Mouse (Mus musculus) liver, embryonic 15.5 days (tissue): ENCODE results near the gene Dcpp1. TPM values are rescaled to one million over a fixed set of nuclear protein-coding genes. Genes with fewer than 3 reads are reported as not detected.
"Not testable (repeated sequence)": the region's sequence is repeated elsewhere in the genome, so short reads cannot be mapped to it uniquely, and the experiment has no call there.

Source experiments
- ATAC-seq: fragments of 200-750 bp; cut with Nextera tagmentation; 2 replicates; pipeline ENCODE4 v1.8.0; 2017; ENCODE audit warnings: moderate number of reproducible peaks, mild to moderate bottlenecking, moderate library complexity; ENCODE audit not compliant: insufficient read depth
- H3K27ac ChIP-seq: fragments of 300-500 bp; sonication (generic); replicated peaks from 2 replicates; pipeline ENCODE4 v1.5.1; 2015; ENCODE audit warnings: mild to moderate bottlenecking, inconsistent platforms
- H3K27me3 ChIP-seq: fragments of 300-500 bp; sonication (generic); 2 replicates; pipeline ENCODE4 v1.6.1; 2015; ENCODE audit warnings: mild to moderate bottlenecking, inconsistent platforms
- H3K36me3 ChIP-seq: fragments of 300-500 bp; sonication (generic); replicated peaks from 2 replicates; pipeline ENCODE4 v1.6.1; 2015; ENCODE audit warnings: moderate library complexity, mild to moderate bottlenecking, inconsistent platforms
- H3K4me1 ChIP-seq: fragments of 300-500 bp; sonication (generic); replicated peaks from 2 replicates; pipeline ENCODE4 v1.6.1; 2015; ENCODE audit warnings: inconsistent platforms
- H3K4me2 ChIP-seq: fragments of 300-500 bp; sonication (generic); 2 replicates; pipeline ENCODE4 v1.6.1; 2015; ENCODE audit warnings: moderate library complexity, mild to moderate bottlenecking, inconsistent platforms
- H3K4me3 ChIP-seq: fragments of 300-500 bp; sonication (generic); replicated peaks from 2 replicates; pipeline ENCODE4 v1.5.1; 2015; ENCODE audit warnings: mild to moderate bottlenecking, inconsistent platforms
- H3K9ac ChIP-seq: fragments of 300-500 bp; sonication (generic); 2 replicates; pipeline ENCODE4 v1.6.1; 2015; ENCODE audit warnings: moderate library complexity, mild to moderate bottlenecking, inconsistent platforms
- H3K9me3 ChIP-seq: fragments of 300-500 bp; sonication (generic); replicated peaks from 2 replicates; pipeline ENCODE4 v1.6.1; 2016; ENCODE audit warnings: inconsistent platforms
- WGBS: fragments of 180-500 bp; shearing (Covaris S2); methylation state at CpG from one replicate; pipeline ENCODE4 v1.1.7; 2015; ENCODE audit warnings: mixed read lengths; ENCODE audit not compliant: insufficient replicate concordance; 5-methylcytosine and 5-hydroxymethylcytosine counted together
- polyA plus RNA-seq: library from polyadenylated mRNA; unstranded; fragments of >200 nt; fragmentation: Nextera tagmentation; extraction: Ambion mirVana; gene quantifications from 2 replicates; pipeline ENCODE4 v1.2.1, GENCODE M21; 2015

Dcpp1 gene
- polyA plus RNA-seq, 1 experiment from 2014 or later: not detected

- ATAC-seq: no peak
- Histone ChIP-seq H3K9me3 (no peaks in the 10 kb centered on the region), H3K4me2 (no peak overlapping the region), H3K4me3 (no peak overlapping the region), H3K9ac (no peak overlapping the region), H3K27me3 (no peaks in the 10 kb centered on the region; the same call in 1 of the 2 replicates), H3K27ac (no peak overlapping the region), H3K36me3 (no peaks in the 10 kb centered on the region), H3K4me1 (no peaks in the 10 kb centered on the region)
- 66% methylated on average over 6 of the region's 6 CpGs for WGBS
Measured at GRCm38 (mm10) chr17:23857193-23857592, 23.5 kb upstream of the Dcpp1 start.

DNA sequence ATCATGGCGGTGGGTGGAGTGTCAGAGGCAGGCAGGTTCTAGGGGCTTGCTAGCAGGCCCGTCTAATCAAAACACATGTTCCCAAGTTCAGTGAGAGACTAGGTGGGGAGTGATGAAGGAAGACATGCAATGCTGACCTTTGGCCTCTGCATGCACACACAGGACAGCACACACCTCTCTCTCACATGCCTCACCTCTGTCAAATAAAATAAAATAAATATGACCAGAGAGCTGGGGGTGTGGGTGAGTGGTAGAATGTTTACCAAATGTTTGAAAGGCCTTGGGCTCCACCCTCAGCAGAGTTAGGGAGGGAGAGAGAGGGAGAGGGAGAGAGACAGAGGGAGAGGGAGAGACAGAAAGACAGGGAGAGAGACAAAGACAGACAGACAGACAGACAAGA is 22.8 kb upstream of the Dcpp1 start:
- Histone ChIP-seq H3K4me2 (no peak overlapping the region), H3K4me1 (no peaks in the 10 kb centered on the region), H3K27ac (no peak overlapping the region), H3K9me3 (no peaks in the 10 kb centered on the region), H3K9ac (no peak overlapping the region), H3K36me3 (no peaks in the 10 kb centered on the region), H3K4me3 (no peak overlapping the region), H3K27me3 (no peaks in the 10 kb centered on the region; the same call in 1 of the 2 replicates)
- no peak for ATAC-seq
- 68% methylated on average over 2 of the region's 2 CpGs for WGBS

DNA sequence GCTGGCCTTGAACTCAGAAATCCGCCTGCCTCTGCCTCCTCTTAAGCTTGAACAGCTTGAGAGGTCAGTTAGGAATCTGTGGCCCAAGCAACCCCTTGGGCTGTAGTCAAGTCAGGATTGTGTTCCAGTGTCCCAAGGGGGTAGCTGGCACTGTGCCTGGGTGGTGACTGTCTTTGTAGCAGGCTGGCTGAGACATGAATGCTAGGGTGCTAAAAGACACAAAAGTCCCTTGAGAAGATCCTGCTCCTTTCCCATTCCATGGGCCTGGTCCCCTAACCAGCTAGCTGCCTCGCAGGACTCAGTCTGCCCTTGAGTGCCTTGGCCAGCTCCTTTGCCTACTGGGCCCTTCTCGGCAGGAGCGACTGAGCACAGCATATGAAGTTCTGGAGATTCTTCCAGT is 17.8 kb upstream of the Dcpp1 start:
- WGBS: 59% methylated on average over 4 of the region's 4 CpGs
- H3K4me2 ChIP-seq: no peak overlapping the region
- ATAC-seq: no peak
- no peak overlapping the region for H3K27ac ChIP-seq
- H3K36me3 ChIP-seq: no peaks in the 10 kb centered on the region
- no peaks in the 10 kb centered on the region; the same call in 1 of the 2 replicates for H3K27me3 ChIP-seq
- no peak overlapping the region for H3K4me3 ChIP-seq
- no peaks in the 10 kb centered on the region for H3K4me1 ChIP-seq
- no peaks in the 10 kb centered on the region for H3K9me3 ChIP-seq
- H3K9ac ChIP-seq: no peak overlapping the region

DNA sequence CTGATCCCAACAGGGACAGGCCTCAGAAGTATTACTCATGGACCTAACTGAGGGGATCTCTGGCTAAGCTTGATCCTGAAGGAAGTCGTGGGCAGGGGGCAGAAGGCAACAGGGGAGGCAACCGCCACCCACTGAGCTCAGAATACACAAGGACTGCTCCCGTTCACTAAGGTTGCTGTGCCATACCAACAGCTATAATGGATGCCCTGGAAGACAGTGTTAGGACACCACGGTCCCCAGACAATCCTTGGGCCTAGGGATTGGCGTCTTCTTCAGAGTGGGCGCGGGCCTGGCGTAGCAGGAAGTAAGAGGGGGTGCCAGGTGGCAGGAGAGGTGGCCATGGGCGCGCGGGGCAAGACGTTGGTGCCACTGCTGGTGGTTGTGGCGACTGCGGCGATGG is 12.9 kb upstream of the Dcpp1 start, which contains the start of gene Prss21:
TSS of gene Prss21 (plus strand) at position 301 of the 400 bp plus-strand sequence.
- Histone ChIP-seq H3K9ac (no peak within 1 kb of the TSS), H3K36me3 (no peaks in the 10 kb centered on the region), H3K27ac (no peak within 1 kb of the TSS), H3K9me3 (no peaks in the 10 kb centered on the region), H3K4me1 (no peaks in the 10 kb centered on the region), H3K27me3 (no peaks in the 10 kb centered on the region), H3K4me3 (no peak within 1 kb of the TSS), H3K4me2 (no peak within 1 kb of the TSS)
- WGBS: 73% methylated on average over 15 of the region's 15 CpGs
- no peak for ATAC-seq

DNA sequence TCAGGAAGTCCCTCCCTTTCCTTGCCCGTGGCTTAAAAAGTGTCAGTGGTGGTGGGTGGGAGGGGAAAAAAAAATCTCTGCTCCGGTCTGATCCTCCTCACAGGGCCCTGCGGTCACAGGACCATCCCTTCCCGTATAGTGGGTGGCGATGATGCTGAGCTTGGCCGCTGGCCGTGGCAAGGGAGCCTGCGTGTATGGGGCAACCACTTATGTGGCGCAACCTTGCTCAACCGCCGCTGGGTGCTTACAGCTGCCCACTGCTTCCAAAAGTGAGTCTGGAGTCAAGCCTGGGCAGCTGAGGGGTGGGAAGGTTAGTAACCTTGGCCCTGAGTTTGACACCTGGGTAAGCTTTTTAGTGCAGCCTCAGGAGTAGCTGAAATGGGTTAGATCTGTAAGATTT is 12.2 kb upstream of the Dcpp1 start:
- no peak for ATAC-seq
- Histone ChIP-seq H3K4me3 (no peak overlapping the region), H3K27me3 (no peaks in the 10 kb centered on the region), H3K9me3 (no peaks in the 10 kb centered on the region), H3K9ac (no peak overlapping the region), H3K27ac (no peak overlapping the region), H3K4me1 (no peaks in the 10 kb centered on the region), H3K4me2 (no peak overlapping the region), H3K36me3 (no peaks in the 10 kb centered on the region)
- WGBS: 74% methylated on average over 11 of the region's 11 CpGs

DNA sequence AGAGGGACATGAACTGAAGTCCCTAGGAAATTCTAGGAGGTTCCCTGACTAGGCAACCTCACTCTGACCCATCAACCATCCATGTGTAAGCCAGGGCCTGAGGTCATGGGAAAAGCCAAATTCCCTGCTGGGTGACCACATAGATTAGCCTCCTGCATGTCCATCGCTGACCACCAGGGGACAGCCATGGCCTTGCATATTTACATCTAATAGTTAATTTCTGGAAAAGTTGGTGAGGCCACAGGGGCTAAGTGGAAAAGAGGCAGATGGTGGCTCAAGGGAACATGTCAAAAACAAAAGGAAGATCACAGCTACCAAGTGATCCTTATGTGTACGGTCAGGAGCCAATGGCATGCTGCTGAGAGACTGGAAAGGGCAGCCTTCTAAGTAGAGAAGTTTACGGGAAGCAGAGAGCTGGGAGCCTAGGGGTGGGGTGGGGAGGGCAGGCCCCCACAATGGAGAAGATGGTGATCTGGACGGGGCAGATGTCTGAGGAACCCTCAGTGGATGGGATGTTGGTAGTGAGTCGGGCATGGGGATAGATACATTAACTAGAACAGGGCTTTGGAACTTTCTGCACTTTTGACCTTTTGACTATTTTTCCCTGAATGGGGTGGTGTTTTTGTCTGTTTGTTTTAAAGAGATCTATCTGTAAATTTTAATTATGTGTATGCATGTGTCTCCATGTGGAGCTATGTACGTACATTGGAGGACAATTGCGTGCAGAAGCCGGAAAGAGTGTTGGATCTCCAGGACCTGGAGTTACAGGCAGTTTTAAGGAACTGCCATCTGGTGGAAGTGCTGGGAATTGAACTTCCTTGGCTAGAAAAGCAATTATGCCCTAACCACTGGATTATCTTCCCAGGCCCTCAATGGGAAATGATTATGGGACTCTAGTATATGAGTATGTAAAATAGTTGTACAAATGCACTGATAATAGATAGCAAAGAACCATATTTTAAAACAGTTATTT is 6.5 kb upstream of the Dcpp1 start:
- Histone ChIP-seq H3K27me3 (no peaks in the 10 kb centered on the region), H3K9me3 (no peaks in the 10 kb centered on the region), H3K27ac (no peak overlapping the region), H3K4me3 (no peak overlapping the region), H3K36me3 (no peaks in the 10 kb centered on the region), H3K4me1 (no peaks in the 10 kb centered on the region), H3K4me2 (no peak overlapping the region), H3K9ac (no peak overlapping the region)
- 38% methylated on average over 8 of the region's 8 CpGs for WGBS
- ATAC-seq: no peak

DNA sequence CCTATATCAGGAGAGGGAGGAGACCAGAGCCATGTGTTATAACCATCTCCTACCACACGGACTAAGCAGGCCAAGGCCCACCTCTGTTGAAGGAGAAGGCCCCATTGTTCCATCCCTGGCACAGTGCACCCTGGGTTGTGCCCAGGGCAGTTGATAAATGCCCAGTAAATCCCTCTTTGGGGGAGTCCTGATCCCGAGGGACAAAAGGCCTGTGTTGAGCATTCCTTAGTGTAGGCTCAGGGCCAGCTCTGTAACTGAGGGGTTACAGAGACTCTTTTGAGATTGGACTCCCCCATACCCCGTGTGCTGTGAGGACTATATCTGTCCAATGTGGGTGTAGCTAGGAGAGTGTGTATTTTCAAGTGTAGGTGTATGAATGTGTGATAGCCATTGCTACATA is 3.9 kb upstream of the Dcpp1 start:
- H3K36me3 ChIP-seq: no peaks in the 10 kb centered on the region
- H3K9me3 ChIP-seq: no peaks in the 10 kb centered on the region
- no peak for ATAC-seq
- no peak overlapping the region for H3K4me2 ChIP-seq
- H3K4me3 ChIP-seq: no peak overlapping the region
- H3K9ac ChIP-seq: no peak overlapping the region
- 37% methylated on average over 3 of the region's 3 CpGs for WGBS
- no peaks in the 10 kb centered on the region for H3K4me1 ChIP-seq
- H3K27ac ChIP-seq: no peak overlapping the region
- H3K27me3 ChIP-seq: no peaks in the 10 kb centered on the region

GRCm38 (mm10) chr17:23877166-23877565 is 3.5 kb upstream of the Dcpp1 start:
- ATAC-seq: no peak
- Histone ChIP-seq H3K36me3 (no peaks in the 10 kb centered on the region), H3K27ac (no peak overlapping the region), H3K4me2 (no peak overlapping the region), H3K27me3 (no peaks in the 10 kb centered on the region), H3K9me3 (no peaks in the 10 kb centered on the region), H3K4me3 (no peak overlapping the region), H3K4me1 (no peaks in the 10 kb centered on the region), H3K9ac (no peak overlapping the region)
- 83% methylated on average over 2 of the region's 2 CpGs for WGBS

GRCm38 (mm10) chr17:23917158-23917557 is 36.5 kb downstream of the Dcpp1 start, which contains the start of gene Dcpp3:
TSS of gene Dcpp3 (plus strand) at chr17:23917458.
- H3K4me1 ChIP-seq, H3K4me2 ChIP-seq, H3K4me3 ChIP-seq, H3K9me3 ChIP-seq, H3K9ac ChIP-seq, H3K27me3 ChIP-seq, ATAC-seq, H3K27ac ChIP-seq, H3K36me3 ChIP-seq: not testable (repeated sequence)
- WGBS: 35% methylated on average over 4 of the region's 4 CpGs

DNA sequence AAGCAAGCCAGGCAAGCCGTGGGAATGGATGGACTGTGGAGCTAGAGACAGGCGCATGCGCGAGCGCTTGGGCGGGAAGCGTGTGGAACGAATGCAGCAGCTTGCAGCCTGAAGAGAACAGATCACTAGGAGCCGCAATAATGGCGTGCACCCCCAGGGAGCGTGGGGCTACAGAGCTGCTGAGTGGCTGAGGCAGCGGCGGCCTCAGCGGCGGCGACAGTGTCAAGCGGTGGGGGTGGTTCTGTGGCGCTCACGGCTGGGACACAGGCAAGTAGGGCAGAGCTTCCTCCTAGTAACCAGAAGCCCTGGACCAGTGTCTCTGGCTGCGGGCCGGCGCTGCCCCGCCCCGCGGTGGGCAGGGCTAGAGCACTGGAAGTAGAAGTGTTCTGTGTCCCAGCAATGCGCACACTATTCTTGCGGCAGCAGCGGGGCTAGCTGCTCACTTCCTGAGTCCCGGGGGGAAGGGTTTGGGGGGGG is 43.9 kb downstream of the Dcpp1 start:
- Histone ChIP-seq H3K4me1 (peaks cover 13% of the 10 kb centered on the region), H3K36me3 (no peaks in the 10 kb centered on the region), H3K9ac (peak overlapping the region; percentile 53), H3K27me3 (peaks cover 3% of the 10 kb centered on the region), H3K9me3 (no peaks in the 10 kb centered on the region), H3K4me2 (peak overlapping the region; percentile 86), H3K27ac (peak overlapping the region; percentile 56), H3K4me3 (peak overlapping the region; percentile 58)
- under 1% methylated on average over 29 of the region's 29 CpGs for WGBS
- peak; percentile 95 for ATAC-seq

DNA sequence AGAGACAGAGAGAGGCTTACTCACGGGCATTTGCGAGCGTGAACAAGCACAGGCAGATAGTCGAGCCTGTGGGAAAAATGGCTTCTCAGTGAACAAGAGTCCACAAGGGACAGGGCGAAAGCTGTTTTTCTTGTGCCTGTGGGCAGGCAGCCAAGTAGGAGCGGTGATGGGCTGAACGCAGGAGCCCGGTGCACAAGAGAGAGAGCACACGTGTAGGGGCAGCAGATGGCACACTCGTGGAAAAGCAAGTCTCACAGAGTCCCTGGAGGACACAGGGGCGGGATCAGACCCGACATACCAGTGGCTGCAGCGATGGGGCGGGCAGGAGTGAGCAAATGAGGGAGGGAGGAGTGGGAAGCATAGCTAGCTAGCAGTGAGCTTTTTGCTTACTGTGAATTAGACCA is 44.4 kb downstream of the Dcpp1 start:
- H3K27ac ChIP-seq: peak overlapping the region; percentile 56
- H3K4me1 ChIP-seq: peaks cover 13% of the 10 kb centered on the region
- H3K36me3 ChIP-seq: no peaks in the 10 kb centered on the region
- H3K9me3 ChIP-seq: no peaks in the 10 kb centered on the region
- H3K4me3 ChIP-seq: peak overlapping the region; percentile 58
- peak overlapping the region; percentile 53; the same call in 1 of the 2 replicates for H3K9ac ChIP-seq
- peak; percentile 63 for ATAC-seq
- under 1% methylated on average over 14 of the region's 14 CpGs for WGBS
- peaks cover 3% of the 10 kb centered on the region for H3K27me3 ChIP-seq
- peak overlapping the region; percentile 86 for H3K4me2 ChIP-seq
